Comparison of ENCODE assay signal across 16 mouse cellular contexts in the genomic region with DNA sequence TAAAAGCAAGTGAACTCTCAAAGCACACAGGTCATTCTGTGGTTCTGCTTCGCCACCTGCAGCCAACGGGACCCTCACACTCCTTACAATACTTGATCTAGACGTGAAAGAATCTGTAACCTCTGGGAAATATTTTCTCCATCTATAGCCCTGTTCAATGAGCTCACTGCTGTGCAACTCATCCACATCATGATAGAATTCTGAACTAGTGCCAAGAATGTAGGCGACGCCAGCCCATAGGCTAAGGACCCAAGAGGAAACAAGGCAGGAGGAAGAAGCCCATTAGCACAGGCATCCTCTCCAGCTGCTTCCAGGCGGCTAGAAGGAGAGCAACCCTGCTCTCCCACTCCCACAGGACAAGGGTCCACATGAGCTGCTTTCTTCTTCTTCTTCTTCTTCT.
DNase-seq lines count a peak whose midpoint lies in the region; ATAC-seq and TF ChIP-seq lines count a peak whose summit lies in the region.
"Had no signal": no experiment of that assay in that cellular context is flagged by ENCODE, and none has a peak within 500 bp of the region (broad histone marks: within the 10 kb centered on the region; RNA-seq: fewer than 3 reads in every experiment).

No protein-coding gene starts in this region.

- no peaks in the 10 kb centered on the region for H3K9me3 ChIP-seq in heart, embryonic 16.5 days (replicated peaks; ENCODE audit: control insufficient read depth, low read length)
- no peaks in the 10 kb centered on the region for H3K9me3 ChIP-seq in limb, embryonic 12.5 days
- H3K9me3 ChIP-seq in limb, embryonic 10.5 days (replicated peaks): no peaks in the 10 kb centered on the region
- no peaks in the 10 kb centered on the region for H3K9me3 ChIP-seq in limb, embryonic 15.5 days
- H3K9me3 ChIP-seq: embryonic facial prominence, embryonic 13.5 days; liver, embryonic 15.5 days had no signal

- ATAC-seq in heart, embryonic 16.5 days (replicated peaks; ENCODE audit: extremely low read depth, insufficient read depth, low FRiP score): peak; percentile 30
- ATAC-seq in limb, embryonic 12.5 days (ENCODE audit: insufficient number of reproducible peaks, insufficient read depth, low FRiP score, low TSS enrichment, low read depth): no peak
- ATAC-seq in limb, embryonic 15.5 days (ENCODE audit: insufficient number of reproducible peaks, low FRiP score, low TSS enrichment, low read depth): peak; percentile 67; the same call in 1 of the 2 replicates
- ATAC-seq in monocyte, adult 5-6 weeks (replicated peaks; ENCODE audit: insufficient number of reproducible peaks, low FRiP score, low TSS enrichment, poor library complexity, severe bottlenecking): no peak
- ATAC-seq: CD4-positive, CD25-positive, alpha-beta regulatory T cell, adult 4 months; midbrain, embryonic 16.5 days had no signal

- no peak for TF ChIP-seq CTCF in embryonic fibroblast, embryonic 13.5 days (IDR thresholded peaks at IDR 0.05; ENCODE audit: borderline replicate concordance, insufficient read depth, low read length)

- H3K4me1 ChIP-seq in heart, embryonic 16.5 days (ENCODE audit: control insufficient read depth, insufficient read depth, low read length): peaks cover 64% of the 10 kb centered on the region
- H3K4me1 ChIP-seq in limb, embryonic 12.5 days (replicated peaks): peaks cover 53% of the 10 kb centered on the region
- H3K4me1 ChIP-seq in limb, embryonic 10.5 days: peaks cover 38% of the 10 kb centered on the region
- peaks cover 23% of the 10 kb centered on the region for H3K4me1 ChIP-seq in embryonic fibroblast, embryonic 13.5 days (ENCODE audit: control insufficient read depth, insufficient read depth, low read length)
- H3K4me1 ChIP-seq in limb, embryonic 15.5 days: peaks cover 55% of the 10 kb centered on the region

- H3K4me2 ChIP-seq in heart, embryonic 16.5 days (ENCODE audit: low read depth, low read length): no peak overlapping the region
- H3K4me2 ChIP-seq in limb, embryonic 12.5 days: no peak overlapping the region
- H3K4me2 ChIP-seq in limb, embryonic 15.5 days: no peak overlapping the region
- H3K4me2 ChIP-seq: embryonic facial prominence, embryonic 13.5 days; liver, embryonic 15.5 days had no signal

- H3K36me3 ChIP-seq in heart, embryonic 16.5 days (ENCODE audit: control insufficient read depth, insufficient read depth): no peaks in the 10 kb centered on the region
- H3K36me3 ChIP-seq in limb, embryonic 12.5 days: no peaks in the 10 kb centered on the region
- H3K36me3 ChIP-seq in limb, embryonic 10.5 days: no peaks in the 10 kb centered on the region
- no peaks in the 10 kb centered on the region for H3K36me3 ChIP-seq in limb, embryonic 15.5 days
- H3K36me3 ChIP-seq: embryonic facial prominence, embryonic 13.5 days; liver, embryonic 15.5 days had no signal

- TF ChIP-seq POLR2A in embryonic fibroblast, embryonic 13.5 days (IDR thresholded peaks at IDR 0.05; ENCODE audit: low read depth, low read length): no peak

- peak overlapping the region; percentile 94 for H3K27ac ChIP-seq in heart, embryonic 16.5 days (ENCODE audit: low read length)
- 0 out of 2 replicates have a peak overlapping the region, but pooled peaks have one; percentile 41 for H3K27ac ChIP-seq in limb, embryonic 12.5 days
- H3K27ac ChIP-seq in limb, embryonic 10.5 days: no peak overlapping the region
- H3K27ac ChIP-seq in embryonic fibroblast, embryonic 13.5 days (ENCODE audit: insufficient read depth, low read length): peak overlapping the region; percentile 62
- peak overlapping the region; percentile 38; the same call in 1 of the 2 replicates for H3K27ac ChIP-seq in limb, embryonic 15.5 days
- H3K27ac ChIP-seq: embryonic facial prominence, embryonic 13.5 days; liver, embryonic 15.5 days had no signal

- no peak overlapping the region for H3K9ac ChIP-seq in heart, embryonic 16.5 days (ENCODE audit: low read length)
- no peak overlapping the region for H3K9ac ChIP-seq in limb, embryonic 12.5 days (replicated peaks)
- H3K9ac ChIP-seq in limb, embryonic 15.5 days: no peak overlapping the region
- H3K9ac ChIP-seq: embryonic facial prominence, embryonic 13.5 days; liver, embryonic 15.5 days had no signal

- H3K4me3 ChIP-seq in heart, embryonic 16.5 days (ENCODE audit: low read length): no peak overlapping the region
- no peak overlapping the region for H3K4me3 ChIP-seq in limb, embryonic 12.5 days (replicated peaks)
- H3K4me3 ChIP-seq in limb, embryonic 10.5 days: no peak overlapping the region
- H3K4me3 ChIP-seq in embryonic fibroblast, embryonic 13.5 days (ENCODE audit: insufficient read depth, low read length): no peak overlapping the region
- no peak overlapping the region for H3K4me3 ChIP-seq in limb, embryonic 15.5 days
- H3K4me3 ChIP-seq: embryonic facial prominence, embryonic 13.5 days; liver, embryonic 15.5 days had no signal

- H3K27me3 ChIP-seq in heart, embryonic 16.5 days (ENCODE audit: control insufficient read depth, insufficient read depth, low read length): no peaks in the 10 kb centered on the region
- no peaks in the 10 kb centered on the region for H3K27me3 ChIP-seq in limb, embryonic 12.5 days
- no peaks in the 10 kb centered on the region for H3K27me3 ChIP-seq in limb, embryonic 10.5 days (ENCODE audit: low read depth, poor library complexity, severe bottlenecking)
- no peaks in the 10 kb centered on the region for H3K27me3 ChIP-seq in limb, embryonic 15.5 days
- H3K27me3 ChIP-seq: embryonic facial prominence, embryonic 13.5 days; liver, embryonic 15.5 days had no signal

- 19% methylated on average over 6 of the region's 6 CpGs for WGBS in heart, embryonic 16.5 days
- 71% methylated on average over 6 of the region's 6 CpGs for WGBS in limb, embryonic 12.5 days
- WGBS in limb, embryonic 10.5 days: 88% methylated on average over 6 of the region's 6 CpGs
- WGBS in limb, embryonic 15.5 days: 42% methylated on average over 6 of the region's 6 CpGs

- DNase-seq in heart, postnatal 4 days: no peak
- DNase-seq in limb, embryonic 10.5 days (ENCODE audit: low spot score): no peak
- DNase-seq: adrenal gland, postnatal 10 days; cerebellum, adult 18-20 months; gastrocnemius, postnatal 14 days; kidney, adult 2 months; right cerebral cortex, postnatal 14 days had no signal

Comparison
In these comparisons a context has a peak if more than half of its experiments do, and no peak if none do; other contexts are left out.
1. ATAC-seq: peak in heart, embryonic 16.5 days (single experiment) and limb, embryonic 15.5 days (single experiment); none in limb, embryonic 12.5 days (single experiment) and monocyte, adult 5-6 weeks (single experiment).